In genomic region chr9:66160155-66160554, GRCm38 (mm10) we compare ENCODE assay signal across 16 mouse cellular contexts. TPM values are rescaled to one million over a fixed set of nuclear protein-coding genes. Genes with fewer than 3 reads are reported as not detected.
DNase-seq lines count a peak whose midpoint lies in the region; ATAC-seq and TF ChIP-seq lines count a peak whose summit lies in the region.
"Had no signal": no experiment of that assay in that cellular context is flagged by ENCODE, and none has a peak within 500 bp of the region (broad histone marks: within the 10 kb centered on the region; RNA-seq: fewer than 3 reads in every experiment).

No protein-coding gene starts in this region.

- H3K4me3 ChIP-seq in liver, embryonic 11.5 days (ENCODE audit: low read depth, low read length), result no peak overlapping the region
- no peak overlapping the region for H3K4me3 ChIP-seq in liver, adult 2 months (ENCODE audit: insufficient read depth, low read depth, low read length)
- no peak overlapping the region for H3K4me3 ChIP-seq in stomach, postnatal 0 days (ENCODE audit: low read depth, low read length)
- H3K4me3 ChIP-seq: heart, embryonic 15.5 days; hindbrain, embryonic 10.5 days; kidney, embryonic 15.5 days; midbrain, embryonic 15.5 days had no signal

- no peak overlapping the region for H3K4me2 ChIP-seq in liver, embryonic 11.5 days
- no peak overlapping the region for H3K4me2 ChIP-seq in stomach, postnatal 0 days (replicated peaks; ENCODE audit: low read depth)
- H3K4me2 ChIP-seq: heart, embryonic 15.5 days; kidney, embryonic 15.5 days; midbrain, embryonic 15.5 days had no signal

- 96% methylated on average over 2 of the region's 2 CpGs for WGBS in liver, embryonic 11.5 days
- 97% methylated on average over 2 of the region's 2 CpGs for WGBS in liver, adult 2 months
- 91% methylated on average over 2 of the region's 2 CpGs for WGBS in stomach, postnatal 0 days

- no peaks in the 10 kb centered on the region for H3K9me3 ChIP-seq in liver, embryonic 11.5 days (ENCODE audit: control insufficient read depth, low read length)
- no peaks in the 10 kb centered on the region for H3K9me3 ChIP-seq in stomach, postnatal 0 days (ENCODE audit: control insufficient read depth, low read length)
- H3K9me3 ChIP-seq: heart, embryonic 15.5 days; hindbrain, embryonic 10.5 days; kidney, embryonic 15.5 days; midbrain, embryonic 15.5 days had no signal

- DNase-seq in liver (peak; percentile 60), ES-CJ7 (ENCODE audit: low read depth, low spot score) (peak; percentile 29)
- DNase-seq in liver, embryonic 11.5 days (ENCODE audit: low spot score), result no peak
- no peak for DNase-seq in liver, adult 2 months (ENCODE audit: extremely low read depth, low read depth, low spot score)
- no peak for DNase-seq in stomach, postnatal 0 days (ENCODE audit: low spot score)
- no peak for DNase-seq in embryo, embryonic 10 days (ENCODE audit: low spot score)
- DNase-seq: cerebellum, postnatal 14 days; heart, adult 18-20 months; left cerebral cortex, postnatal 4 days; right cerebral cortex, adult 18-20 months had no signal

- H3K9ac ChIP-seq in liver, embryonic 11.5 days (ENCODE audit: low read depth, low read length), result no peak overlapping the region
- H3K9ac ChIP-seq in liver, adult 2 months (ENCODE audit: low read depth, low read length), result no peak overlapping the region
- H3K9ac ChIP-seq in stomach, postnatal 0 days (ENCODE audit: low read length), result no peak overlapping the region
- H3K9ac ChIP-seq: heart, embryonic 15.5 days; kidney, embryonic 15.5 days; midbrain, embryonic 15.5 days had no signal

- TF ChIP-seq POLR2A in liver, adult 2 months (IDR thresholded peaks at IDR 0.05; ENCODE audit: extremely low read depth, insufficient read depth, low read length), result no peak

- TF ChIP-seq EP300 in stomach, postnatal 0 days (optimal IDR thresholded peaks at IDR 0.05), result no peak

- TF ChIP-seq CTCF in liver, adult 2 months (IDR thresholded peaks at IDR 0.05; ENCODE audit: low read depth, low read length), result peak; percentile 12; the same call in 1 of the 2 replicates
- TF ChIP-seq CTCF in stomach, postnatal 0 days (IDR thresholded peaks at IDR 0.05; ENCODE audit: low read depth), result peak; percentile 28; the same call in 1 of the 2 replicates

- no peaks in the 10 kb centered on the region; the same call in 1 of the 2 replicates for H3K27me3 ChIP-seq in liver, embryonic 11.5 days (replicated peaks; ENCODE audit: control insufficient read depth, insufficient read depth, low read length)
- H3K27me3 ChIP-seq in liver, adult 2 months (ENCODE audit: control insufficient read depth, insufficient read depth, low read length), result no peaks in the 10 kb centered on the region
- H3K27me3 ChIP-seq in stomach, postnatal 0 days (ENCODE audit: control insufficient read depth, insufficient read depth, low read length), result no peaks in the 10 kb centered on the region

- no peak for ATAC-seq in liver, embryonic 11.5 days (replicated peaks; ENCODE audit: low FRiP score)
- ATAC-seq in stomach, postnatal 0 days (ENCODE audit: low FRiP score, low TSS enrichment), result no peak
- no peak for ATAC-seq in cerebellum, adult (ENCODE audit: insufficient number of reproducible peaks, low FRiP score, low TSS enrichment)
- ATAC-seq: forebrain, embryonic 16.5 days; midbrain, embryonic 15.5 days had no signal

- peaks cover 33% of the 10 kb centered on the region; the same call in 1 of the 2 replicates for H3K79me2 ChIP-seq in liver, adult 2 months (ENCODE audit: control insufficient read depth, insufficient read depth, low read length)

- H3K4me1 ChIP-seq in liver, embryonic 11.5 days (replicated peaks; ENCODE audit: control insufficient read depth, insufficient read depth, low read length), result peaks cover 3% of the 10 kb centered on the region; the same call in 1 of the 2 replicates
- peaks cover 31% of the 10 kb centered on the region for H3K4me1 ChIP-seq in liver, adult 2 months (ENCODE audit: control insufficient read depth, insufficient read depth, low read length)
- no peaks in the 10 kb centered on the region for H3K4me1 ChIP-seq in stomach, postnatal 0 days (replicated peaks; ENCODE audit: control insufficient read depth, insufficient read depth)
- H3K4me1 ChIP-seq: midbrain, embryonic 15.5 days had no signal

- H3K27ac ChIP-seq in liver, embryonic 11.5 days (ENCODE audit: low read depth, low read length), result no peak overlapping the region
- H3K27ac ChIP-seq in liver, adult 2 months (replicated peaks; ENCODE audit: insufficient read depth, low read depth, low read length), result no peak overlapping the region
- no peak overlapping the region for H3K27ac ChIP-seq in stomach, postnatal 0 days (replicated peaks)
- H3K27ac ChIP-seq: heart, embryonic 15.5 days; hindbrain, embryonic 10.5 days; kidney, embryonic 15.5 days; midbrain, embryonic 15.5 days had no signal

- H3K36me3 ChIP-seq in liver, embryonic 11.5 days (ENCODE audit: control insufficient read depth, insufficient read depth, low read length), result no peaks in the 10 kb centered on the region
- H3K36me3 ChIP-seq in liver, adult 2 months (ENCODE audit: control insufficient read depth, insufficient read depth, low read length), result no peaks in the 10 kb centered on the region; the same call in 1 of the 2 replicates
- no peaks in the 10 kb centered on the region for H3K36me3 ChIP-seq in stomach, postnatal 0 days (ENCODE audit: control insufficient read depth, insufficient read depth, low read length)
- H3K36me3 ChIP-seq: heart, embryonic 15.5 days; hindbrain, embryonic 10.5 days; kidney, embryonic 15.5 days; midbrain, embryonic 15.5 days had no signal

RNA-seq across cellular contexts. Expression of gene Dapk2, which starts 2.1 kb away (rescaled TPM):
- polyA plus RNA-seq in liver, embryonic 11.5 days (2014; fragmentation: Nextera tagmentation; extraction: Ambion mirVana), result 5.9 and 6.1 TPM in 2 replicates
- 9.6 and 11.0 TPM in 2 replicates for total RNA-seq in liver, adult 2 months (2014; rRNA removed)
- polyA plus RNA-seq in liver, adult 2 months (2012; rRNA removed), result 4.3 and 6.2 TPM in 2 replicates
- 11.8 and 13.2 TPM in 2 replicates for polyA plus RNA-seq in stomach, postnatal 0 days (2015; fragmentation: Nextera tagmentation; extraction: Ambion mirVana)

RNA-seq across cellular contexts. Expression of gene Ciao2a, which starts 33.7 kb away (rescaled TPM):
- 256 and 260 TPM in 2 replicates for polyA plus RNA-seq in liver, embryonic 11.5 days (2014; fragmentation: Nextera tagmentation; extraction: Ambion mirVana)
- total RNA-seq in liver, adult 2 months (2014; rRNA removed), result 47.0 and 50.5 TPM in 2 replicates
- polyA plus RNA-seq in liver, adult 2 months (2012; rRNA removed), result 13.6 and 16.4 TPM in 2 replicates
- 131 and 138 TPM in 2 replicates for polyA plus RNA-seq in stomach, postnatal 0 days (2015; fragmentation: Nextera tagmentation; extraction: Ambion mirVana)

RNA-seq across cellular contexts. Expression of gene Snx1, which starts 33.8 kb away (rescaled TPM):
- 129 and 139 TPM in 2 replicates for polyA plus RNA-seq in liver, embryonic 11.5 days (2014; fragmentation: Nextera tagmentation; extraction: Ambion mirVana)
- total RNA-seq in liver, adult 2 months (2014; rRNA removed), result 21.3 and 22.1 TPM in 2 replicates
- polyA plus RNA-seq in liver, adult 2 months (2012; rRNA removed), result 10.8 and 11.9 TPM in 2 replicates
- polyA plus RNA-seq in stomach, postnatal 0 days (2015; fragmentation: Nextera tagmentation; extraction: Ambion mirVana), result 77.5 and 77.6 TPM in 2 replicates

Comparison
In these comparisons a context has a peak if more than half of its experiments do, and no peak if none do; other contexts are left out.
1. DNase-seq: peak in liver (single experiment) and ES-CJ7 (single experiment); none in liver, embryonic 11.5 days (single experiment), liver, adult 2 months (single experiment), stomach, postnatal 0 days (single experiment) and embryo, embryonic 10 days (single experiment).